Comparison of ENCODE assay signal across 20 mouse cellular contexts in genomic region chr5:106471235-106472104, GRCm38 (mm10). TPM values are rescaled to one million over a fixed set of nuclear protein-coding genes. Genes with fewer than 3 reads are reported as not detected.
DNase-seq lines count a peak whose midpoint lies in the region; ATAC-seq and TF ChIP-seq lines count a peak whose summit lies in the region.
"Had no signal": no experiment of that assay in that cellular context is flagged by ENCODE, and none has a peak within 500 bp of the region (broad histone marks: within the 10 kb centered on the region; RNA-seq: fewer than 3 reads in every experiment).

No protein-coding gene starts in this region.

- H3K4me2 ChIP-seq in limb, embryonic 11.5 days (ENCODE audit: low read depth, severe bottlenecking): no peak overlapping the region
- peak overlapping the region; percentile 55 for H3K4me2 ChIP-seq in forebrain, embryonic 15.5 days (replicated peaks)

- no peaks in the 10 kb centered on the region for H3K9me3 ChIP-seq in limb, embryonic 11.5 days (ENCODE audit: control insufficient read depth, low read length)
- no peaks in the 10 kb centered on the region for H3K9me3 ChIP-seq in limb, embryonic 10.5 days (replicated peaks)
- H3K9me3 ChIP-seq in forebrain, embryonic 15.5 days: no peaks in the 10 kb centered on the region
- H3K9me3 ChIP-seq: limb, embryonic 12.5 days; liver, embryonic 15.5 days had no signal

- no peak overlapping the region for H3K9ac ChIP-seq in limb, embryonic 11.5 days (ENCODE audit: low read length)
- no peak overlapping the region for H3K9ac ChIP-seq in forebrain, embryonic 15.5 days (replicated peaks)
- H3K9ac ChIP-seq: limb, embryonic 12.5 days; liver, embryonic 15.5 days had no signal

- DNase-seq in cerebellum, adult 11-12 months: peak; percentile 22
- no peak for DNase-seq in cerebellum, postnatal 36 days
- peak; percentile 24 for DNase-seq in limb, embryonic 11.5 days (ENCODE audit: low spot score)
- DNase-seq in limb, embryonic 10.5 days (ENCODE audit: low spot score): no peak
- DNase-seq in retina, embryonic 14.5 days (ENCODE audit: low spot score): peak; percentile 80
- no peak for DNase-seq in lung, adult 2 months
- no peak for DNase-seq in ovary, postnatal 36 days (ENCODE audit: low spot score)
- DNase-seq: kidney, postnatal 25 days; layer of hippocampus, postnatal 36 days; lung, postnatal 4 days had no signal

- no peaks in the 10 kb centered on the region for H3K4me1 ChIP-seq in limb, embryonic 11.5 days (ENCODE audit: control insufficient read depth, insufficient read depth, low read length)
- peaks cover 59% of the 10 kb centered on the region for H3K4me1 ChIP-seq in limb, embryonic 10.5 days
- peaks cover 54% of the 10 kb centered on the region for H3K4me1 ChIP-seq in forebrain, embryonic 15.5 days
- no peaks in the 10 kb centered on the region for H3K4me1 ChIP-seq in lung, adult 2 months (ENCODE audit: control insufficient read depth, insufficient read depth, low read length)

- TF ChIP-seq CTCF in lung, adult 2 months (IDR thresholded peaks at IDR 0.05; ENCODE audit: insufficient read depth, low read length): no peak

- H3K4me3 ChIP-seq in limb, embryonic 11.5 days (ENCODE audit: low read depth, low read length): no peak overlapping the region
- H3K4me3 ChIP-seq in limb, embryonic 10.5 days: no peak overlapping the region
- 0 out of 2 replicates have a peak overlapping the region, but pooled peaks have one; percentile 37 for H3K4me3 ChIP-seq in forebrain, embryonic 15.5 days
- H3K4me3 ChIP-seq in lung, adult 2 months (replicated peaks; ENCODE audit: extremely low read depth, low read depth, low read length): no peak overlapping the region

- no peaks in the 10 kb centered on the region for H3K36me3 ChIP-seq in limb, embryonic 11.5 days (ENCODE audit: control insufficient read depth, insufficient read depth, low read length)
- no peaks in the 10 kb centered on the region for H3K36me3 ChIP-seq in limb, embryonic 10.5 days
- H3K36me3 ChIP-seq in forebrain, embryonic 15.5 days: no peaks in the 10 kb centered on the region
- H3K36me3 ChIP-seq: limb, embryonic 12.5 days; liver, embryonic 15.5 days had no signal

- WGBS in limb, embryonic 11.5 days: 7% methylated on average over 13 of the region's 13 CpGs
- 9% methylated on average over 13 of the region's 13 CpGs for WGBS in limb, embryonic 10.5 days
- WGBS in forebrain, embryonic 15.5 days: 4% methylated on average over 13 of the region's 13 CpGs
- WGBS in lung, adult 2 months: 23% methylated on average over 13 of the region's 13 CpGs

- ATAC-seq in limb, embryonic 11.5 days (ENCODE audit: insufficient number of reproducible peaks, low FRiP score, low TSS enrichment, low read depth): no peak
- ATAC-seq in forebrain, embryonic 15.5 days (replicated peaks): peak; percentile 44; the same call in 1 of the 2 replicates

- H3K27ac ChIP-seq in limb, embryonic 11.5 days (replicated peaks; ENCODE audit: low read depth, low read length): no peak overlapping the region
- H3K27ac ChIP-seq in limb, embryonic 10.5 days: no peak overlapping the region
- H3K27ac ChIP-seq in forebrain, embryonic 15.5 days (replicated peaks): no peak overlapping the region
- H3K27ac ChIP-seq: limb, embryonic 12.5 days; liver, embryonic 15.5 days had no signal

- no peak for TF ChIP-seq POLR2A in lung, adult 2 months (IDR thresholded peaks at IDR 0.05; ENCODE audit: borderline replicate concordance, extremely low read depth, low read depth, low read length)

- H3K27me3 ChIP-seq in limb, embryonic 11.5 days (ENCODE audit: control insufficient read depth, insufficient read depth, low read length): peaks cover 58% of the 10 kb centered on the region
- H3K27me3 ChIP-seq in limb, embryonic 10.5 days (ENCODE audit: low read depth, poor library complexity, severe bottlenecking): peaks cover 79% of the 10 kb centered on the region
- peaks cover 69% of the 10 kb centered on the region for H3K27me3 ChIP-seq in forebrain, embryonic 15.5 days
- H3K27me3 ChIP-seq: CH12.LX had no signal

RNA-seq across cellular contexts. Expression of gene Barhl2, which starts 13.5 kb away (rescaled TPM):
- polyA plus RNA-seq in limb, embryonic 11.5 days (2014; fragmentation: Nextera tagmentation; extraction: Ambion mirVana): not detected in 2 replicates
- polyA plus RNA-seq in limb, embryonic 10.5 days (2016; fragmentation: Nextera tagmentation; extraction: Ambion mirVana): not detected in 2 replicates
- 1.1 and 1.3 TPM in 2 replicates for polyA plus RNA-seq in forebrain, embryonic 15.5 days (2015; fragmentation: Nextera tagmentation; extraction: Ambion mirVana)
- not detected in 2 replicates for polyA plus RNA-seq in lung, adult 2 months (2012; rRNA removed)
- polyA plus RNA-seq: gonadal fat pad, adult 2 months; heart, embryonic 16.5 days; intestine, embryonic 14.5 days; limb, embryonic 12.5 days; liver, embryonic 15.5 days; small intestine, adult 2 months; stomach, embryonic 14.5 days; thymus, postnatal 0 days had no signal

Comparison
In these comparisons a context has a peak if more than half of its experiments do, and no peak if none do; other contexts are left out.
1. DNase-seq: peak in cerebellum, adult 11-12 months (single experiment), limb, embryonic 11.5 days (single experiment) and retina, embryonic 14.5 days (single experiment); none in cerebellum, postnatal 36 days (0 of 2), limb, embryonic 10.5 days (single experiment), lung, adult 2 months (single experiment) and ovary, postnatal 36 days (single experiment).